Mouse (Mus musculus): Measurements from ENCODE around the gene C1ql2. TPM values are rescaled to one million over a fixed set of nuclear protein-coding genes. Genes with fewer than 3 reads are reported as not detected.

The C1ql2 gene
- total RNA-seq, 2 experiments from 2014 or later, result not detected

- intact Hi-C loops (cut with DNase I), result no loop called here
Measured at GRCm38 (mm10) chr1:120374832-120375231, 34.5 kb downstream of the C1ql2 start.

GRCm38 (mm10) chr1:120385029-120385571 lies 44.7 kb downstream of the C1ql2 start:
- intact Hi-C loops (cut with DNase I), result no loop called here
- DNase-seq, result no peak

More at GRCm38 (mm10) chr1:120374832-120375231, 34.5 kb downstream of the C1ql2 start:
- DNase-seq, result no peak

- no peak for DNase-seq
- intact Hi-C loops (cut with DNase I), result no loop called here
Measured at GRCm38 (mm10) chr1:120389734-120390133, 49.4 kb downstream of the C1ql2 start.

- intact Hi-C loops (cut with DNase I), result no loop called here
- peak; percentile 48 to 66 for DNase-seq
Measured at GRCm38 (mm10) chr1:120390336-120390735, 50.0 kb downstream of the C1ql2 start.

Other genes starting within 250 kb of the C1ql2 start
- gene Dbi, start 219.5 kb upstream of the C1ql2 start, total RNA-seq (2021), result 100 to 1,000 TPM; 424 to 472 TPM
- 1 to 10 TPM; 4.5 to 7.0 TPM for gene 3110009E18Rik, start 219.4 kb upstream of the C1ql2 start, total RNA-seq (2021)
- gene Steap3, start 67.9 kb upstream of the C1ql2 start, total RNA-seq (2021), result 10 to 100 TPM; 26.9 to 32.1 TPM
- not detected for gene Marco, start 164.4 kb downstream of the C1ql2 start, total RNA-seq (2021)

Data from heart, postnatal 10 days (tissue).